Mouse (Mus musculus): Measurements from ENCODE around the gene Sec24d.

The Sec24d gene

GRCm38 (mm10) chr3:123266753-123267651 is at the start of gene Sec24d:
Sec24d (plus strand) TSS chr3:123267455.
- no peak for DNase-seq (ENCODE audit: extremely low read depth, low read depth, low spot score)

GRCm38 (mm10) chr3:123218646-123219045 is 48.6 kb upstream of the Sec24d start:
- no peak for DNase-seq (ENCODE audit: extremely low read depth, low read depth, low spot score)

- no peak for DNase-seq (ENCODE audit: extremely low read depth, low read depth, low spot score)
These were observed 40.0 kb upstream of the Sec24d start for GRCm38 (mm10) chr3:123227276-123227675.

GRCm38 (mm10) chr3:123231639-123232038 is 35.6 kb upstream of the Sec24d start:
- no peak for DNase-seq (ENCODE audit: extremely low read depth, low read depth, low spot score)

GRCm38 (mm10) chr3:123234191-123234836 is 32.9 kb upstream of the Sec24d start:
- DNase-seq (ENCODE audit: extremely low read depth, low read depth, low spot score), result no peak

- no peak for DNase-seq (ENCODE audit: extremely low read depth, low read depth, low spot score)
These were observed 31.8 kb upstream of the Sec24d start for GRCm38 (mm10) chr3:123235495-123235894.

- no peak for DNase-seq (ENCODE audit: extremely low read depth, low read depth, low spot score)
These were observed 31.3 kb upstream of the Sec24d start, which contains the start of gene Synpo2 for GRCm38 (mm10) chr3:123235921-123236320. Synpo2 (minus strand) TSS chr3:123236149.

GRCm38 (mm10) chr3:123237039-123237438 is 30.2 kb upstream of the Sec24d start:
- no peak for DNase-seq (ENCODE audit: extremely low read depth, low read depth, low spot score)

- no peak for DNase-seq (ENCODE audit: extremely low read depth, low read depth, low spot score)
These were observed 29.8 kb upstream of the Sec24d start for GRCm38 (mm10) chr3:123237446-123237845.

- DNase-seq (ENCODE audit: extremely low read depth, low read depth, low spot score), result no peak
These were observed 22.9 kb upstream of the Sec24d start for GRCm38 (mm10) chr3:123244376-123244775.

- no peak for DNase-seq (ENCODE audit: extremely low read depth, low read depth, low spot score)
These were observed 21.6 kb upstream of the Sec24d start for GRCm38 (mm10) chr3:123245646-123246045.

- no peak for DNase-seq (ENCODE audit: extremely low read depth, low read depth, low spot score)
These were observed 10.8 kb upstream of the Sec24d start for GRCm38 (mm10) chr3:123256181-123257101.

- DNase-seq (ENCODE audit: extremely low read depth, low read depth, low spot score), result no peak
These were observed 8.5 kb upstream of the Sec24d start for GRCm38 (mm10) chr3:123258709-123259108.

GRCm38 (mm10) chr3:123264706-123265105 is 2.5 kb upstream of the Sec24d start:
- no peak for DNase-seq (ENCODE audit: extremely low read depth, low read depth, low spot score)

- DNase-seq (ENCODE audit: extremely low read depth, low read depth, low spot score), result no peak
These were observed 516 bp downstream of the Sec24d start for GRCm38 (mm10) chr3:123267741-123268201.

- no peak for DNase-seq (ENCODE audit: extremely low read depth, low read depth, low spot score)
These were observed 15.8 kb downstream of the Sec24d start for GRCm38 (mm10) chr3:123282866-123283615.

- no peak for DNase-seq (ENCODE audit: extremely low read depth, low read depth, low spot score)
These were observed 17.0 kb downstream of the Sec24d start for GRCm38 (mm10) chr3:123284284-123284683.

GRCm38 (mm10) chr3:123285649-123286048 is 18.4 kb downstream of the Sec24d start:
- DNase-seq (ENCODE audit: extremely low read depth, low read depth, low spot score), result no peak

GRCm38 (mm10) chr3:123288856-123289570 is 21.8 kb downstream of the Sec24d start:
- DNase-seq (ENCODE audit: extremely low read depth, low read depth, low spot score), result no peak

- DNase-seq (ENCODE audit: extremely low read depth, low read depth, low spot score), result no peak
These were observed 24.4 kb downstream of the Sec24d start for GRCm38 (mm10) chr3:123291670-123292069.

Data from fat pad, adult 2 months (tissue).